Mouse (Mus musculus): Measurements from ENCODE around the gene Tmc8. TPM values are rescaled to one million over a fixed set of nuclear protein-coding genes. Genes with fewer than 3 reads are reported as not detected.

Tmc8 gene
- 0.74 and 1.3 TPM in 2 replicates for polyA plus RNA-seq (2015; fragmentation: Nextera tagmentation; extraction: Ambion mirVana)

GRCm38 (mm10) chr11:117781993-117782704 is at the start of gene Tmc8, which contains the start of gene Tmc6:
Tmc8 (plus strand) TSS chr11:117782076.
Tmc6 (minus strand) TSS chr11:117782198.
- Histone ChIP-seq H3K36me3 (peaks cover 11% of the 10 kb centered on the region; the same call in 1 of the 2 replicates), H3K4me3 (peak within 1 kb of the TSS; percentile 59), H3K27ac (peak within 1 kb of the TSS; percentile 84), H3K4me1 (peaks cover 47% of the 10 kb centered on the region), H3K4me2 (peak within 1 kb of the TSS; percentile 98), H3K9ac (peak within 1 kb of the TSS; percentile 59), H3K27me3 (peaks cover 33% of the 10 kb centered on the region), H3K9me3 (no peaks in the 10 kb centered on the region)
- ATAC-seq (ENCODE audit: insufficient number of reproducible peaks, insufficient read depth, low FRiP score, low TSS enrichment, low read depth), result no peak
- 47% methylated on average over 24 of the region's 24 CpGs for WGBS

DNA sequence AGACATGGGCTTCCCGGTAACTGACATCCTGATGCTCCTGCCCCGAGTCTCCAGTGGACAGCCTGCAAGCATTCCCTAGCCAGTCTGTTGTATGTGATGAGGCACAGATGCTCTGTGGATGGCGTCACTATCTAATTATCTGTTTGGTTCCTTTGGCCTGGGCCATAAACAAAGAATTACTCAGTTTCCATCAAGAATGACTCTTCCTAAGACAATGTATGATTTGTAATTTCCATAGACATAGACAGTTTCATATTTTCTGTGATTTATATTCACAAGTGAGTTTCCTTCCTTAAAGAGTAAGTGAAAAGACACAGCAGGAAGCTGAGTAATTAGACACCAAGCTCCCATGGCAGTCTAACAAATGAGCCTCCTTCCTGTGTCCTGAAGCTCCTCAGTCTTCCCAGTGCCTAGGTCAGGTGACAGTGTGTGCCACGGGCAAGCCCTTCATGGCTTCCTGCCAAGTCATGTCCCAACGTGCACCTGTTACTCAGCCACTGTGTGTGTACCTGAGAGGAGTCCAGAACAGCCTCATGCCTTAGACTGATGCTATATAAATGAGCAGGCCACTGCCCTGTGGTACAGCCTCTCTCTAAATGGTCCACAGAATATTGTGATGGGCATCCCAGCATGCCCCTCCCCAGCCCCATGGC is 45.7 kb upstream of the Tmc8 start:
- Histone ChIP-seq H3K4me1 (no peaks in the 10 kb centered on the region), H3K36me3 (peaks cover 90% of the 10 kb centered on the region), H3K9me3 (no peaks in the 10 kb centered on the region), H3K4me2 (no peak overlapping the region), H3K4me3 (no peak overlapping the region), H3K27ac (no peak overlapping the region), H3K9ac (no peak overlapping the region), H3K27me3 (no peaks in the 10 kb centered on the region)
- 72% methylated on average over 5 of the region's 5 CpGs for WGBS
- ATAC-seq (ENCODE audit: insufficient number of reproducible peaks, insufficient read depth, low FRiP score, low TSS enrichment, low read depth), result no peak

DNA sequence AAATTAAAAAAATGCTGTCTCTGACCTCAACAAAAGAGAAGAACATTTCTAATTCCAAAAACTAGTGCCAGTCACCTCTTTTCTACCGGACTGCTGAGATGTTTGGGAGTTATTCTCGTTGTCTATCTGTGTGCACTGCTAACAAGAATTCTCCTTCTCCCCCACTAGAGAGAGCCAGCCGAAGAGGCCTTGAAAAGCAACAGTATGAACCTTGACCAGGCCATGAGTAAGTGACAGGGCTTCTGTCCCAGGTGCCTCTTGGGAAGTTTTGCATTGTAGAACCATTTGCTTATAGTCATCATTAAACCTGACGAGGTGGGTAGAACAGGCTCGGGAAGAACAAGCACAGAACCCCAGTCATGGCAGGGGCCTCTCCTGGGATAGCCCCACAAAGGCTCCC is 43.8 kb upstream of the Tmc8 start:
- H3K9ac ChIP-seq, result no peak overlapping the region
- H3K4me3 ChIP-seq, result no peak overlapping the region
- ATAC-seq (ENCODE audit: insufficient number of reproducible peaks, insufficient read depth, low FRiP score, low TSS enrichment, low read depth), result no peak
- H3K36me3 ChIP-seq, result peaks cover 97% of the 10 kb centered on the region
- no peak overlapping the region for H3K4me2 ChIP-seq
- H3K27ac ChIP-seq, result no peak overlapping the region
- no peaks in the 10 kb centered on the region for H3K9me3 ChIP-seq
- H3K27me3 ChIP-seq, result no peaks in the 10 kb centered on the region
- 88% methylated on average over 5 of the region's 5 CpGs for WGBS
- H3K4me1 ChIP-seq, result no peaks in the 10 kb centered on the region

- no peak for ATAC-seq (ENCODE audit: insufficient number of reproducible peaks, insufficient read depth, low FRiP score, low TSS enrichment, low read depth)
These were observed 40.7 kb upstream of the Tmc8 start for GRCm38 (mm10) chr11:117741128-117741527.

GRCm38 (mm10) chr11:117742243-117742642 is 39.6 kb upstream of the Tmc8 start:
- H3K9ac ChIP-seq, result no peak overlapping the region
- H3K4me3 ChIP-seq, result no peak overlapping the region
- WGBS, result 87% methylated on average over 8 of the region's 8 CpGs
- no peaks in the 10 kb centered on the region for H3K9me3 ChIP-seq
- H3K4me1 ChIP-seq, result 0 out of 2 replicates have a peak, but pooled peaks cover 5% of the 10 kb centered on the region
- ATAC-seq (ENCODE audit: insufficient number of reproducible peaks, insufficient read depth, low FRiP score, low TSS enrichment, low read depth), result no peak
- no peak overlapping the region; the same call in 1 of the 2 replicates for H3K27ac ChIP-seq
- H3K36me3 ChIP-seq, result peaks cover 98% of the 10 kb centered on the region
- H3K27me3 ChIP-seq, result no peaks in the 10 kb centered on the region
- no peak overlapping the region for H3K4me2 ChIP-seq

More at GRCm38 (mm10) chr11:117741128-117741527, 40.7 kb upstream of the Tmc8 start:
- Histone ChIP-seq H3K27ac (no peak overlapping the region), H3K9me3 (no peaks in the 10 kb centered on the region), H3K9ac (no peak overlapping the region), H3K4me3 (no peak overlapping the region), H3K4me1 (0 out of 2 replicates have a peak, but pooled peaks cover 5% of the 10 kb centered on the region), H3K27me3 (no peaks in the 10 kb centered on the region), H3K4me2 (no peak overlapping the region), H3K36me3 (peaks cover 100% of the 10 kb centered on the region)
- 84% methylated on average over 6 of the region's 6 CpGs for WGBS

DNA sequence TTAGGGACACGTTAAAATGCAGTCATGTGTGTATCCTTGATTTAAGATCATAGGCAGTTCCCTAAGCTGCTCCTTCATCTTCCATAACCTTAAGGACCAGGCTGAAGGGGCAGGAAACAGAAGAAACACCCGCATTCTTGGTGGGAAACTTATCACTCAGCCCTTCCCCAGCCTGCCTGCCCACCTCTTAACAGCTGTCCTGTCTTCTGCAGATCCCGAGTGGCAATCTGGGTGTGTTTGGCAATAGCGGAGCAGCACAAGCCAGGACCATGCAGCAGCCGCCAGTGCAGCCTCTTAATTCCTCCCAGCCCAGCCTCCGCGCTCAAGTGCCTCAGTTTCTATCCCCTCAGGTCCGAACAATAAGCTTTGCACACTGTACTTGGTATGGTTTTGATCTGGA is 39.2 kb upstream of the Tmc8 start:
- peaks cover 98% of the 10 kb centered on the region for H3K36me3 ChIP-seq
- H3K27ac ChIP-seq, result no peak overlapping the region
- 0 out of 2 replicates have a peak, but pooled peaks cover 5% of the 10 kb centered on the region for H3K4me1 ChIP-seq
- H3K9me3 ChIP-seq, result no peaks in the 10 kb centered on the region
- 77% methylated on average over 8 of the region's 8 CpGs for WGBS
- no peak overlapping the region for H3K4me2 ChIP-seq
- H3K27me3 ChIP-seq, result no peaks in the 10 kb centered on the region
- H3K9ac ChIP-seq, result no peak overlapping the region
- no peak overlapping the region for H3K4me3 ChIP-seq
- no peak for ATAC-seq (ENCODE audit: insufficient number of reproducible peaks, insufficient read depth, low FRiP score, low TSS enrichment, low read depth)

DNA sequence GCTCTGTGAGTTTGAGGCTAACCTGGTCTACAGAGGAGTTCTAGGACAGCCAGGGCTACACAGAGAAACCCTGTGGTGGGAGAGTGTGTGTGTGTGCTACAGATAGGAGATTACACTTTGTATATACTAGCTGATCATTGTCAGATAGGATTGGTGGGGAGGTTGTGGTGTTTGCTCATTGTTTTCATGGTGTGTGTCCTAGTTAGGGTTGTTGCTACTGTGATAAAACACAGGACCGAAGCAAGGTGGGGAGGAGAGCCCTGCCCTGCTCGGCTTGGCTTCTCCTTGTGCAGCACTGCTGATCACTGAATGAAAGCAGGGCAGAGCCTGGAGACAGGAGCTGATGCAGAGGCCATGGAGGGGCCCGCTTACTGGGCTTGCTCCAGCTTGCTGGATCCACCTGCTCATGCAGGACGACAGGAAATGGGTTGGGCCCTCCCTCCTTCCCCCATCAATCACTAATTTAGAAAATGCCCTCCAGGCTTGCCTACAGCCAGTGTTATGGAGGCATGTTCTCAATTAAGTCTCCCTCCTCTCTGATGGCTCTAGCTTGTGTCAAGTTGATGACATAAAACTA is 38.3 kb upstream of the Tmc8 start:
- H3K9me3 ChIP-seq, result no peaks in the 10 kb centered on the region
- H3K4me2 ChIP-seq, result no peak overlapping the region
- no peak for ATAC-seq (ENCODE audit: insufficient number of reproducible peaks, insufficient read depth, low FRiP score, low TSS enrichment, low read depth)
- WGBS, result 47% methylated on average over 4 of the region's 4 CpGs
- no peak overlapping the region for H3K27ac ChIP-seq
- no peaks in the 10 kb centered on the region for H3K27me3 ChIP-seq
- H3K36me3 ChIP-seq, result peaks cover 98% of the 10 kb centered on the region
- 0 out of 2 replicates have a peak, but pooled peaks cover 5% of the 10 kb centered on the region for H3K4me1 ChIP-seq
- no peak overlapping the region for H3K4me3 ChIP-seq
- H3K9ac ChIP-seq, result no peak overlapping the region

DNA sequence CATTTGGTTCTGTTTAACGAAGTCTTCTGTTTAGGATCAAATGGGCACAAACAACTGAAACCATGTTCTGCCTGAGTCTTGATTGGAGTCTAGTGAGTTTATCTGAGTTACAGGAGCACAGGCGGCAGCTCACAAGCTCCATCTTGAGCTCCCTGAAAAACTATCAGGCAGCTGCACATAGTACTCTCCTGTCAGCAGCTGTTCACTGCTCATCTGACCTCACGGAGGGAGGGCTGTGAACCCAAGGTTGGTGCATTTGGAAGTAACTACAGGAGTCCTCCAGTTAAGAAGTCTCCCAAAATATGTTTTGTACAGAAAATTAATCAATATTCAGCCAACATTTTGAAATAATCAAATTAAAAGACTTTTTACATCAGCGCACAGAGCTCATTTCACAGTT is 33.2 kb upstream of the Tmc8 start:
- Histone ChIP-seq H3K9ac (no peak overlapping the region), H3K4me1 (0 out of 2 replicates have a peak, but pooled peaks cover under 1% of the 10 kb centered on the region), H3K4me2 (no peak overlapping the region), H3K36me3 (peaks cover 97% of the 10 kb centered on the region), H3K27me3 (no peaks in the 10 kb centered on the region), H3K4me3 (no peak overlapping the region), H3K9me3 (no peaks in the 10 kb centered on the region), H3K27ac (no peak overlapping the region)
- ATAC-seq (ENCODE audit: insufficient number of reproducible peaks, insufficient read depth, low FRiP score, low TSS enrichment, low read depth), result no peak
- WGBS, result 84% methylated on average over 4 of the region's 4 CpGs

GRCm38 (mm10) chr11:117749414-117749813 is 32.5 kb upstream of the Tmc8 start:
- Histone ChIP-seq H3K27me3 (no peaks in the 10 kb centered on the region), H3K36me3 (peaks cover 97% of the 10 kb centered on the region), H3K4me3 (no peak overlapping the region), H3K27ac (no peak overlapping the region), H3K9ac (no peak overlapping the region), H3K4me2 (no peak overlapping the region), H3K9me3 (no peaks in the 10 kb centered on the region), H3K4me1 (no peaks in the 10 kb centered on the region)
- 86% methylated on average over 10 of the region's 10 CpGs for WGBS
- ATAC-seq (ENCODE audit: insufficient number of reproducible peaks, insufficient read depth, low FRiP score, low TSS enrichment, low read depth), result no peak

GRCm38 (mm10) chr11:117751544-117751943 is 30.3 kb upstream of the Tmc8 start:
- Histone ChIP-seq H3K4me1 (no peaks in the 10 kb centered on the region), H3K4me2 (no peak overlapping the region), H3K36me3 (peaks cover 97% of the 10 kb centered on the region), H3K27ac (no peak overlapping the region), H3K9ac (no peak overlapping the region), H3K27me3 (no peaks in the 10 kb centered on the region), H3K4me3 (no peak overlapping the region), H3K9me3 (no peaks in the 10 kb centered on the region)
- 86% methylated on average over 6 of the region's 6 CpGs for WGBS
- ATAC-seq (ENCODE audit: insufficient number of reproducible peaks, insufficient read depth, low FRiP score, low TSS enrichment, low read depth), result no peak

GRCm38 (mm10) chr11:117755891-117756290 is 26.0 kb upstream of the Tmc8 start:
- 97% methylated on average over 7 of the region's 7 CpGs for WGBS
- Histone ChIP-seq H3K4me2 (no peak overlapping the region), H3K36me3 (peaks cover 99% of the 10 kb centered on the region), H3K27me3 (no peaks in the 10 kb centered on the region), H3K4me1 (no peaks in the 10 kb centered on the region), H3K27ac (no peak overlapping the region), H3K4me3 (no peak overlapping the region), H3K9ac (no peak overlapping the region), H3K9me3 (no peaks in the 10 kb centered on the region)
- ATAC-seq (ENCODE audit: insufficient number of reproducible peaks, insufficient read depth, low FRiP score, low TSS enrichment, low read depth), result no peak
